ENCODE assay signal across 11 mouse cellular contexts in genomic region chr13:56397572-56397971, GRCm38 (mm10). TPM values are rescaled to one million over a fixed set of nuclear protein-coding genes. Genes with fewer than 3 reads are reported as not detected.
DNase-seq lines count a peak whose midpoint lies in the region; ATAC-seq lines count a peak whose summit lies in the region.
"Had no signal": no experiment of that assay in that cellular context is flagged by ENCODE, and none has a peak within 500 bp of the region (broad histone marks: within the 10 kb centered on the region; RNA-seq: fewer than 3 reads in every experiment).

No protein-coding gene starts in this region.

- peak; percentile 57 for ATAC-seq in kidney, embryonic 16.5 days (ENCODE audit: low FRiP score, low TSS enrichment)
- ATAC-seq: midbrain, embryonic 16.5 days had no signal

- no peak overlapping the region for H3K4me3 ChIP-seq in kidney, embryonic 16.5 days (ENCODE audit: low read length)

- WGBS in kidney, embryonic 16.5 days = 29% methylated on average over 5 of the region's 5 CpGs

- DNase-seq in cerebellum, adult 11-12 months = peak; percentile 9
- no peak for DNase-seq in cerebellum, adult 9-10 months
- DNase-seq in kidney, adult 9 months = no peak
- DNase-seq in kidney, postnatal 10 days = peak; percentile 79
- peak; percentile 72 for DNase-seq in retina, embryonic 14.5 days (ENCODE audit: low spot score)
- no peak for DNase-seq in right cerebral cortex, postnatal 10 days (ENCODE audit: low spot score in 2 of 2)
- no peak for DNase-seq in yolk sac, embryonic 10.5 days (ENCODE audit: low spot score)

- no peaks in the 10 kb centered on the region for H3K9me3 ChIP-seq in kidney, embryonic 16.5 days (ENCODE audit: low read length)

- H3K27me3 ChIP-seq in kidney, embryonic 16.5 days (ENCODE audit: insufficient read depth, low read length) = no peaks in the 10 kb centered on the region

- no peak overlapping the region for H3K4me2 ChIP-seq in kidney, embryonic 16.5 days (replicated peaks; ENCODE audit: low read depth, low read length)

- H3K36me3 ChIP-seq in kidney, embryonic 16.5 days (ENCODE audit: insufficient read depth, low read length) = no peaks in the 10 kb centered on the region

- H3K4me1 ChIP-seq in kidney, embryonic 16.5 days (ENCODE audit: insufficient read depth, low read length) = no peaks in the 10 kb centered on the region

- H3K27ac ChIP-seq in kidney, embryonic 16.5 days (ENCODE audit: low read length) = no peak overlapping the region

- H3K9ac ChIP-seq in kidney, embryonic 16.5 days (replicated peaks; ENCODE audit: low read length) = no peak overlapping the region

RNA-seq across cellular contexts. Expression of gene Gm3045, which starts 28.8 kb away (rescaled TPM):
- polyA plus RNA-seq in kidney, embryonic 16.5 days (2015; fragmentation: Nextera tagmentation; extraction: Ambion mirVana) = not detected in 2 replicates
- polyA plus RNA-seq: embryonic facial prominence, embryonic 11.5 days; liver, adult 2 months; midbrain, embryonic 16.5 days had no signal

RNA-seq across cellular contexts. Expression of gene Slc25a48, which starts 40.6 kb away (rescaled TPM):
- 0.45 and 0.60 TPM in 2 replicates for polyA plus RNA-seq in kidney, embryonic 16.5 days (2015; fragmentation: Nextera tagmentation; extraction: Ambion mirVana)
- polyA plus RNA-seq: midbrain, embryonic 16.5 days had no signal

Comparison
In these comparisons a context has a peak if more than half of its experiments do, and no peak if none do; other contexts are left out.
1. DNase-seq: peak in cerebellum, adult 11-12 months (single experiment), kidney, postnatal 10 days (single experiment) and retina, embryonic 14.5 days (single experiment); none in cerebellum, adult 9-10 months (single experiment), kidney, adult 9 months (single experiment), right cerebral cortex, postnatal 10 days (0 of 2) and yolk sac, embryonic 10.5 days (single experiment).